Mouse (Mus musculus): Measurements from ENCODE around the gene Kif16b.
"Not testable (repeated sequence)": the region's sequence is repeated elsewhere in the genome, so short reads cannot be mapped to it uniquely, and the experiment has no call there.

Gene Kif16b

DNA sequence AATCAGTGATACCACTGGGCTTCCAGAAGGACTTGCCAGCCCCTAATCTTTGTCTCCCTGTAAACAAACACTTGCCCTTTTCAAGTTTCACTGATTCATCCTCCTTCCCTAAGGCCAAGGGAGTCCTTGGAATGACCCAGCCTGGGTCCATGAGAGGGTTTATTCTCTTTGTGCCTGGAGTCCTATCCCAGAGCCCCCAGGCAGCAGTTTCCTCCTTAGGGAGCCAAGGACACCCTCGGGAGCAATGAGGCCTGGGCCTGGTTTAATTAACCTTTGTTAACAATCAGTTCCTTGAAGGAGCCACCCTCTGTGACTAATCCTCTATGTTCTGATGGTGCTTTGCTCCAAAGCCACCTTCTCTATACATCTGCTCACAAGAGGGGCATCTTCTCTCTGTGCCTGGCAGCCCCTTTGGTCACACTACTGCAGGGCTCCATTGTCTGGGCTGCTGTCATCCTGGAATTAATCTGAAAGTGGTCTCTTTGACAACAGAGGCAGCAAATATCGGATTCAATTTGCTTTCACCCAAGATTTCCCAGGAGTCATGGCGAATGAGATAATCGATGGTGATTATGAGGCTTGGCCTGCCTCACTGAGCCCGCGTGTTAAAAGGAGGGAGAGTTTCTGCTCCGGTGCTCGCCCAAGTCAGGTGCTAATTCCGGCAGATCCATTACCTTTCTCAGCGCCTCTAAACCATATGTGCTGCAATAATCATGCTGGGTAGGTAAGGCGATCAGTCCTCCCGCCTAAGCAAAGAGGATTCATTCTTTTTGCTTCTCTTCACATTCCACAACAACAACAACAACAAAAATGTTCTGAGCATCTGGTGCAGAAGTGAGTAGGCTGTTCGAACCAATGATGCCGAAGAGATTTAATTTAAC, 311.7 kb downstream of the Kif16b start:
- peak; percentile 62 for DNase-seq

DNA sequence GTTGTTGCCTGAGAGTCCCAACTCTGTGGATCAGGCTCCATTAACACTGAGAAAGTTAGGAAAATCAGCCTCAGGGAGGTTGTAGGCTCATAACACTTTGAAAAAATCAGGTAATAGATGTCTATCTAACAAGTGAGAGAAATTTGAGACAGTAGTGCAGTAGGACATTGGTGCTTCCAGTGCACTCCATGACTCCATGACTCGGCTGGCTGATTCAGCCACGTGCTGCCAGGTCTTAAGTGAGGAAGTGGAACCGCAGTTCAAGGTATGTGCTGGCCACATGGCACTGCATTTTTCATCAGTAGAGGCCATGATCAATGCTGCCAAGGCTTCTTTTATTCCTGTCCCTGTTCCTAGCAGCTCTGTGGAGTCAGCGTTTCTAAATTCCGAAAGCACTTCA, 315.5 kb downstream of the Kif16b start:
- no peak for DNase-seq

GRCm38 (mm10) chr2:142584851-142585737, 316.2 kb downstream of the Kif16b start:
- DNase-seq = no peak

GRCm38 (mm10) chr2:142580449-142580848, 320.9 kb downstream of the Kif16b start:
- DNase-seq = no peak

DNA sequence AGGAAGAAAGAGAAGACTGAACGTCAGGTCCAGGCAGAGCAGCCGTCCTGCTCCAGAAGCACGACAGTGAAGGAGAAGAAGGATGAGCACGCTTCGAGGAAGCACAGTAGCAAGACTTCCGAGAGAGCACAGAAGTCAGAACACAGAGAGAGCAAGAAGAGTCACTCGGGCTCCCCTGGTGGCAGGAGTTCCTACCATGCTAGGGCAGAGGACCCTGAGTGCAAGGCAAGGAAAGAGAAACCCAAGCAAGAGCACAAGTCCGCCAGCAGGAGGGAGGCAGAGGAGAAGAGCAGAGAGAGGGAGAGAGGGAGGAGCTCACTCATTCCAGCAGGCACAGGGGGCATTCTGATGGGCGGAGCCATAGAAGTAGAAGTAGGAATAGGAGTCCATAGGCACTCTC, 323.9 kb downstream of the Kif16b start:
- not testable (repeated sequence) for DNase-seq

DNA sequence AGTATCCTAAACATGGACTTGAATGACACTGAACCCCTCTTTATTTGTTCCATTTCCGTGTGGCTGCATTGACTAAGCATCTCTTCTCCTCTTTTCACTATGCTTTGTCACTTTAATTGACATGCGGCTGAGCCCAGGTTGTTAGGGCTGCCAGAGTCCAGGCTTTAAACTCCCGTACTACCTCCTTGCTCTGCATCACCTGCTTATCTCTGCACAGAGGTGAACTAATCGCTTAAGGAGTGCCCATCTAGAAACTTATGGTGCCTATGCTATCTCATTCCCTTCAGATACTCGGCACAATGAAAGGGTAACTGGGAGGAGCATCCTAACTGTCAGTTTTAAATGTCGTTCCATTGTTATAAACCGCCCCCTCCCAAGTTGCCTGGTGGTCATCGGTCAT, 331.6 kb downstream of the Kif16b start:
- DNase-seq = no peak

Measured in embryo, embryonic 11 days (tissue).